10 mouse cellular contexts compared by ENCODE assay signal in the genomic region with DNA sequence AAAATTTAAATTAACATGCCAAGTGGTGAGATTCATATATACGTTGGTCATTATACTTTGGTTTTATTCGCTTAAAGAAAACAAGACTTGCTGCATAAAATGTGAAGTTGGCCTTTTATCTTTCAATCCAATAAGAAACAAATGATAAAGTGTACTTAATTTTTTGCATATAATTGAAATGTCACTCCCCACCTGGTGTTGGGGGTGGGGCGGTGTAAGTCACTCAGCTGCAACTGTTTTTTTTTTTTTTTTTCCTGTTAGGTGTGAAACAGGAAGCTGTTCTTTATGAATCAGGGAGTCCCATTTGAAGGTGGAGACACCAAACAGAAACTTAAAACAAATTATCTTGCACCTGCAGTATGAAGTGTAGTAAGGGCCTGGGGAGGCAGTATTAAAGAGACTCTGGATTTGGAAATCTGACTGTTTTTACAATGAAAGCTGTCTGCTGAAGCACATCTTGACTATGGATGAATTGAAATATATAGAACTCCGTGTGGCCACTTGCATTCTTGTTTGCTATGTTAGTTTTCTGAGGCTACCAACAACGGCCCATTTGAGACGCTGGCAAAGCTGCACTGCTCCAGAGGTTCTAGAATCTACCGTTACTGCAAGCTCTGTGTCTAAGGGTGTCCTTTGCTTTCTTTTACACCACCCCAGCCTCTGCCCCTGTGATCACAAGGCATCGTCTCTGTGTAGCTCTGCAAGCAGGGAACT. TPM values are rescaled to one million over a fixed set of nuclear protein-coding genes. Genes with fewer than 3 reads are reported as not detected.
A peak's percentile ranks its signal among the peaks of the same experiment; 100 is the strongest.
DNase-seq lines count a peak whose midpoint lies in the region; ATAC-seq and TF ChIP-seq lines count a peak whose summit lies in the region.
"Had no signal": no experiment of that assay in that cellular context is flagged by ENCODE, and none has a peak within 500 bp of the region (broad histone marks: within the 10 kb centered on the region; RNA-seq: fewer than 3 reads in every experiment).

No protein-coding gene starts in this region.

- H3K4me1 ChIP-seq in bone marrow, adult 2 months (ENCODE audit: control insufficient read depth, insufficient read depth, low read length), result peaks cover 6% of the 10 kb centered on the region; the same call in 1 of the 2 replicates
- peaks cover 17% of the 10 kb centered on the region for H3K4me1 ChIP-seq in limb, embryonic 12.5 days (replicated peaks)
- H3K4me1 ChIP-seq in stomach, embryonic 14.5 days (ENCODE audit: control insufficient read depth, insufficient read depth, low read length), result peaks cover 17% of the 10 kb centered on the region; the same call in 1 of the 2 replicates

- no peak for TF ChIP-seq POLR2A in bone marrow, adult 2 months (IDR thresholded peaks at IDR 0.05; ENCODE audit: borderline replicate concordance, control insufficient read depth, low read depth, low read length)

- H3K9ac ChIP-seq in limb, embryonic 12.5 days (replicated peaks), result no peak overlapping the region
- H3K9ac ChIP-seq in stomach, embryonic 14.5 days (replicated peaks; ENCODE audit: low read depth, low read length), result no peak overlapping the region

- H3K36me3 ChIP-seq in limb, embryonic 12.5 days, result no peaks in the 10 kb centered on the region
- no peaks in the 10 kb centered on the region for H3K36me3 ChIP-seq in stomach, embryonic 14.5 days (ENCODE audit: control insufficient read depth, insufficient read depth, low read length)

- 54% methylated on average over 8 of the region's 8 CpGs for WGBS in bone marrow, adult 2 months
- WGBS in limb, embryonic 12.5 days, result 74% methylated on average over 8 of the region's 8 CpGs
- 69% methylated on average over 8 of the region's 8 CpGs for WGBS in stomach, embryonic 14.5 days

- peak overlapping the region; percentile 39 for H3K4me2 ChIP-seq in limb, embryonic 12.5 days
- H3K4me2 ChIP-seq in stomach, embryonic 14.5 days (replicated peaks; ENCODE audit: low read depth, low read length), result peak overlapping the region; percentile 15

- no peaks in the 10 kb centered on the region for H3K27me3 ChIP-seq in limb, embryonic 12.5 days
- no peaks in the 10 kb centered on the region for H3K27me3 ChIP-seq in stomach, embryonic 14.5 days (ENCODE audit: control insufficient read depth, insufficient read depth, low read length)

- peak overlapping the region; percentile 75; the same call in 1 of the 2 replicates for H3K4me3 ChIP-seq in layer of hippocampus, adult 2 months
- H3K4me3 ChIP-seq in bone marrow, adult 2 months (replicated peaks; ENCODE audit: control insufficient read depth, low read depth, low read length), result peak overlapping the region; percentile 46
- H3K4me3 ChIP-seq in limb, embryonic 12.5 days (replicated peaks), result peak overlapping the region; percentile 17; the same call in 1 of the 2 replicates
- H3K4me3 ChIP-seq in stomach, embryonic 14.5 days (ENCODE audit: low read depth, low read length), result peak overlapping the region; percentile 2; the same call in 1 of the 2 replicates

- ATAC-seq in limb, embryonic 12.5 days (ENCODE audit: insufficient number of reproducible peaks, insufficient read depth, low FRiP score, low TSS enrichment, low read depth), result no peak
- no peak for ATAC-seq in stomach, embryonic 14.5 days (ENCODE audit: insufficient number of reproducible peaks, insufficient read depth, low FRiP score, low read depth)

- H3K9me3 ChIP-seq in limb, embryonic 12.5 days, result no peaks in the 10 kb centered on the region
- no peaks in the 10 kb centered on the region for H3K9me3 ChIP-seq in stomach, embryonic 14.5 days (ENCODE audit: control insufficient read depth, low read depth, low read length)

- no peak for DNase-seq in layer of hippocampus, adult 2 months (ENCODE audit: low spot score in 2 of 2)
- no peak for DNase-seq in layer of hippocampus, postnatal 10 days (ENCODE audit: low spot score in 2 of 2)
- DNase-seq in MN1 (ENCODE audit: low spot score), result no peak
- DNase-seq in adrenal gland, postnatal 25 days, result no peak
- no peak for DNase-seq in frontal cortex, postnatal 36 days (ENCODE audit: low spot score in 2 of 2)
- DNase-seq: adrenal gland, adult 8-10 months; gastrocnemius, postnatal 14 days had no signal

- TF ChIP-seq CTCF in layer of hippocampus, adult 2 months (conservative IDR thresholded peaks at IDR 0.05), result no peak
- no peak for TF ChIP-seq CTCF in bone marrow, adult 2 months (IDR thresholded peaks at IDR 0.05; ENCODE audit: control insufficient read depth, insufficient read depth, low read length)

- no peak overlapping the region for H3K27ac ChIP-seq in layer of hippocampus, adult 2 months
- peak overlapping the region; percentile 62 for H3K27ac ChIP-seq in bone marrow, adult 2 months (ENCODE audit: control insufficient read depth, insufficient read depth, low read depth, low read length, poor library complexity)
- H3K27ac ChIP-seq in limb, embryonic 12.5 days, result no peak overlapping the region
- H3K27ac ChIP-seq in stomach, embryonic 14.5 days (ENCODE audit: low read length), result no peak overlapping the region

RNA-seq across cellular contexts. Expression of a gene that starts 2.2 kb away (rescaled TPM):
- 1 to 10 TPM; 9.2 to 9.5 TPM for total RNA-seq in layer of hippocampus, adult 2 months (2021)
- 10 to 100 TPM; 12.8 to 13.2 TPM for total RNA-seq in layer of hippocampus, postnatal 10 days (2021)
- polyA plus RNA-seq in bone marrow, adult 2 months (2011; ENCODE audit: insufficient read depth, insufficient read length, low replicate concordance, missing spikeins), result 9.7 and 11.1 TPM in 2 replicates
- 3.8 and 3.9 TPM in 2 replicates for polyA plus RNA-seq in limb, embryonic 12.5 days (2016; fragmentation: Nextera tagmentation; extraction: Ambion mirVana)
- polyA plus RNA-seq in stomach, embryonic 14.5 days (2014; fragmentation: Nextera tagmentation; extraction: Ambion mirVana), result 9.6 and 10.0 TPM in 2 replicates
- 55.1 and 59.0 TPM in 2 replicates for total RNA-seq in adrenal gland, postnatal 25 days (2021)

Comparison
In these comparisons a context has a peak if more than half of its experiments do, and no peak if none do; other contexts are left out.
1. H3K4me3 ChIP-seq: peak in every context shown above with its lines; median percentile 75 in layer of hippocampus, adult 2 months; 46 in bone marrow, adult 2 months; 17 in limb, embryonic 12.5 days; 2 in stomach, embryonic 14.5 days.